Mouse (Mus musculus) embryonic facial prominence, embryonic 12.5 days (tissue): ENCODE measurements at regions not wholly inside any gene's neighbourhood (a gene's known extent, or its start where the extent isn't known, plus 50 kb on each side); places are given as distances from the start of the nearest gene placed in this dataset.

ENCODE experiments used
- ATAC-seq: fragments of 200-750 bp; cut with Nextera tagmentation; 2 replicates; pipeline ENCODE4 v1.8.0; 2017; ENCODE audit not compliant: insufficient number of reproducible peaks, insufficient read depth, low FRiP score, low TSS enrichment
- H3K27ac ChIP-seq: fragments of 300-500 bp; sonication (generic); 2 replicates; pipeline ENCODE4 v1.5.1; 2016; ENCODE audit warnings: mild to moderate bottlenecking
- H3K27me3 ChIP-seq: fragments of 300-500 bp; sonication (generic); 2 replicates; pipeline ENCODE4 v1.6.1; 2016; ENCODE audit warnings: mild to moderate bottlenecking, moderate library complexity
- H3K36me3 ChIP-seq: fragments of 300-500 bp; sonication (generic); 2 replicates; pipeline ENCODE4 v1.6.1; 2016; ENCODE audit warnings: mild to moderate bottlenecking
- H3K4me1 ChIP-seq: fragments of 300-500 bp; sonication (generic); 2 replicates; pipeline ENCODE4 v1.6.1; 2016
- H3K4me2 ChIP-seq: fragments of 300-500 bp; sonication (generic); replicated peaks from 2 replicates; pipeline ENCODE4 v1.6.1; 2016; ENCODE audit warnings: mild to moderate bottlenecking, moderate library complexity
- H3K4me3 ChIP-seq: fragments of 300-500 bp; sonication (generic); 2 replicates; pipeline ENCODE4 v1.5.1; 2016; ENCODE audit warnings: mild to moderate bottlenecking
- H3K9ac ChIP-seq: fragments of 300-500 bp; sonication (generic); 2 replicates; pipeline ENCODE4 v1.6.1; 2016; ENCODE audit warnings: mild to moderate bottlenecking, moderate library complexity
- H3K9me3 ChIP-seq: fragments of 300-500 bp; sonication (generic); 2 replicates; pipeline ENCODE4 v1.6.1; 2016; ENCODE audit warnings: mild to moderate bottlenecking, moderate library complexity
- WGBS: fragments of 180-500 bp; shearing (Covaris S2); methylation state at CpG from one replicate; pipeline ENCODE4 v1.1.7; 2016; 5-methylcytosine and 5-hydroxymethylcytosine counted together

DNA sequence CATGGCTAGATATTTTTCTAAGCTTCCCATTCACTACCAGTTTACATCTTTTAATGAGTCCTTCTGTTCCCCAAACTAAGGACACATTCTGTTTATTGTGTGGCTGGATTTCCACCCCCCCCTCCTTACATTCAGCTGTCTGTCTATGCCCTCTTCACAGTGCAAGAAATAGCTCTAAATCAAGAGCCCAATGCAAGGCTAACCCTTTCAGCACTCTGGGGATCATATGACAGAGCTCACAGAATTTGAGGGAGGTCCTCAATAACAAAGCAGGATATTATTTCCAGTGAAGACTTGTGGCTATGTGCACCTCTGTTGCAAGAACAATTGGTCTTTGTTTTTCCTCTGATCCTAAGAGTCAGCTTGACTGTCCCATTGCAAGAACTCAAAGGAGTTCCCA lies 874.1 kb upstream of the Gje1 start:
- Histone ChIP-seq H3K4me2 (no peak overlapping the region), H3K9me3 (no peaks in the 10 kb centered on the region), H3K27me3 (no peaks in the 10 kb centered on the region), H3K27ac (no peak overlapping the region), H3K9ac (no peak overlapping the region), H3K4me1 (no peaks in the 10 kb centered on the region), H3K4me3 (no peak overlapping the region), H3K36me3 (no peaks in the 10 kb centered on the region)
- ATAC-seq = peak; percentile 67

DNA sequence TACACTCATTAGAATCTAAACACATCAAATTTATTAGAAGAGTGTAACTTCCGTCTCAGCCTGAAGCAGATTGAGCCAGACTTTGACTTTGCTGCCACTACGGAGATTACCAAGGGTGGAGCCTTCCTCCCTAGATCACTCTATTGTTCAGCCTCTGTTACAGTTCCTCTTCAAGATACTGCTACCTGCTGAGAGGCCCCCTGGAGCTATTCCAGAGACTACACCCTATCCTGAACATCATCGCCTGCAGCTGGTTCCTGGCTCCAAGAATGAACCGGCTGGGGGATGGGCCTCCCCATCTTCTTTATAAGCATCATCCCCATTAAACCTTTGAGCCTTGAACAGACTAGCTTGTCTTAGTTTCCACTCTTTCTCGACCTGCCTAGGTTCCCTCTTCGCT lies 868.1 kb upstream of the Gje1 start:
- no peak for ATAC-seq
- 70% methylated on average over 6 of the region's 6 CpGs for WGBS

DNA sequence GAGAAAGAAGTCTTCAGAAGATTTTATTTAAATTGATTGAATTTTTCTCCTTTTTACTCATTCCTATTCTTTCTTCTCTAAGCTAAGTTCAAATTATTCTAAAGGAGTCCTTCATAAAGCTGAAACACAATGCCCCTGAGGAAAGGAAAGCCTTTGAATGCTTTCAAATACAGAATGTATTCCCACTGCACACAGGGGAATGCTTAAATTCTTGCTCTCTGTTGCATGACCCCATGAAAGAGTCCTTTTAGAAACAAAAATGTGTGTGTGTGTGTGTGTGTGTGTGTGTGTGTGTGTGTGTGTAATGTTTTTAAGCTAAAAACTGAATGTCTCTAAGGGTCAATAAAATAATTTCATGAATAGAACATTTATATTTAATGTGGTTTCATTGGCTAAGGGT lies 846.1 kb upstream of the Gje1 start:
- Histone ChIP-seq H3K9ac (no peak overlapping the region), H3K4me1 (no peaks in the 10 kb centered on the region), H3K4me2 (no peak overlapping the region), H3K36me3 (no peaks in the 10 kb centered on the region), H3K27me3 (no peaks in the 10 kb centered on the region), H3K9me3 (no peaks in the 10 kb centered on the region), H3K4me3 (no peak overlapping the region), H3K27ac (no peak overlapping the region)
- no peak for ATAC-seq

More for the DNA sequence above, 868.1 kb upstream of the Gje1 start:
- Histone ChIP-seq H3K27ac (no peak overlapping the region), H3K9me3 (no peaks in the 10 kb centered on the region), H3K36me3 (no peaks in the 10 kb centered on the region), H3K4me2 (no peak overlapping the region), H3K4me3 (no peak overlapping the region), H3K27me3 (no peaks in the 10 kb centered on the region), H3K4me1 (no peaks in the 10 kb centered on the region), H3K9ac (no peak overlapping the region)

DNA sequence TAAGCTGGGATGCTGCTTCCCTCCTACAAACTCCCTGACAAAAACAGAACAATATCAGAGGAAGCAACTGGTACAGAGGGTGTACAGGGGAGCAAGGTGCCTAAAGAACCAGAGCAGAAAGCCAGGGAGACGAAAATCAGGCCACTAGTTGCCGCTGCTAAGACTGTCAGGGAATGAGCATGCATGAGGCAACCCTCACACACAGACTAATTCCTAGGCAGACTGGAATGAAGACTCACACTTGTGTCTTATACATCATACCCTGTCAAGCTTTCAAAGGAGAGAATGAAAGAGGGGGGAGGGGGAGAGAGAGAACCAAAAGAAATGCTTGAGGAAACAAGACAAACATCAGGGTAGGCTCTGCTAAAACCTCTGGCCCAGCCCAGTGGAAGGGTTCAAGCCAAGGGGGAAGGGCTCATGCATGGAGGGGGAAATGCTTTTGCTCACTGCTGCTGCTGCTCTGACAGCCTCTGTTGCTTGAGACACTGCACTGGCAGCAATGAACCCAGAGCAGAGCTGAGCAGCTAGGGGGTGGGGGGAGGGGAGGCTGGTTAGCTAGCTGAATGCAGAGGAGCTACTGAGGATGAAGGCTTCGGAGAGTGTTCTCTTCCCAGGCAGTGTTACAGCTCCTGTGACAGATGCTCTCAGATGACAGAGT lies 835.5 kb upstream of the Gje1 start:
- Histone ChIP-seq H3K4me3 (no peak overlapping the region), H3K27me3 (no peaks in the 10 kb centered on the region), H3K9ac (no peak overlapping the region), H3K36me3 (no peaks in the 10 kb centered on the region), H3K9me3 (no peaks in the 10 kb centered on the region), H3K4me1 (0 out of 2 replicates have a peak, but pooled peaks cover 5% of the 10 kb centered on the region), H3K27ac (no peak overlapping the region), H3K4me2 (no peak overlapping the region)
- no peak for ATAC-seq
- 42% methylated on average over 3 of the region's 3 CpGs for WGBS

DNA sequence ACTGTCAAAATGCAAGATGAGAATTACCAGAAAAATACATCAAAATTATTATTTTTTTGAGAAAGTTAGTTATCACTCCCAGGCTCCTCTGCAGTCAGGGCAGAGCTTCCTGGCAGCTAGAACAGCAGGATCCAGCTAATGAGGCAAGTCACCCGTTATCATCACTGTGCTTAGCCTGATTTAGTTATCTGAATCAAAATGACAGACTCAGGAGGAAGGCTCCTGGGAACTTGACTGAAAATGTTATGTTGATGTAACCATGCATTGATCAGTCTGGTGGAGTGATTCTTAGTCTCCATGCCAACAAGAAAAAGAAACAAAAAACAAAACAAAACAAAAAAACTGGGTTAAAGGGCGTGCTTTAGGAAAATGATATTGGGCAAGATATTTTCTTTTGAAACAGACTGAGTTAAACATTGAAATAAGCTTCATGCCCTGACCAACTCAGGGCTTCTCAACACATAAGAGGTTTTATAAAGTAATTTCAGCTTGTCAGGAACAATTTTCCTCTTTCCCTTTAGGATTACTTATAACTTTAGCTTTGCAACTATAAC lies 823.9 kb upstream of the Gje1 start:
- ATAC-seq = no peak
- Histone ChIP-seq H3K9ac (no peak overlapping the region), H3K27me3 (no peaks in the 10 kb centered on the region)

DNA sequence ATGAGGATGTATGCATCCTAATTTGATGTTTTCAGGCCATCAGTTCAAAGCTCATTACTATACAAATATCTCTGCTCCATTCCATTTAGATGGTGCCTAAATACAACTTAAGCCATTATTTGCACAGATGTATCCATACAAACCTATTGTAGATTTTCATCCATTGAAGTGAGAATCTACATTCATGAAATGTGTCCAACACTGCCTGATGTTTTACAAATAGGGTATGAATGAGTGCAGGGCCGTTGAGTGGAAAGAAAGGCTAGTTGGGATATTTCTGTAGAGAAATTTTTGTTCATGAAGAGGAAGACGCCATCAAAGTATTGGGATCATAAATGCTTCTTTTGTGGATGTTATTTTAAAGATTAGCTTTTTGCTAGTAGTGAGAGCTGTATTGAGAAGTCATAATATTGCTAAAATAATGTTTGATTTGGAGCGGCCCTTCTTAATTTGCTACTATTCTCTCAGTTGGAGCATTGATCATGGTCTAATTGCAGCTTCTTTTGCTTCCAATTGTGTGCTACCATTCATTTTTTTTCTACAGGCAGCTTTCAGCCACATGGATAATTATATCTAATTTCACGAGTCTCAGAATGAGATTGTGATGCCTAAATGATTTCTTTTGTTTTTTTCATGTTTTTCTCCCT lies 822.9 kb upstream of the Gje1 start:
- Histone ChIP-seq H3K27ac (no peak overlapping the region), H3K4me3 (no peak overlapping the region), H3K36me3 (no peaks in the 10 kb centered on the region), H3K4me2 (no peak overlapping the region), H3K9me3 (no peaks in the 10 kb centered on the region), H3K27me3 (no peaks in the 10 kb centered on the region), H3K9ac (no peak overlapping the region), H3K4me1 (no peaks in the 10 kb centered on the region)
- no peak for ATAC-seq
- WGBS = 78% methylated on average over 4 of the region's 4 CpGs

More for the DNA sequence above, 823.9 kb upstream of the Gje1 start:
- Histone ChIP-seq H3K4me3 (no peak overlapping the region), H3K4me2 (no peak overlapping the region), H3K36me3 (no peaks in the 10 kb centered on the region), H3K4me1 (no peaks in the 10 kb centered on the region), H3K9me3 (no peaks in the 10 kb centered on the region), H3K27ac (no peak overlapping the region)
- WGBS = 42% methylated on average over 2 of the region's 2 CpGs

DNA sequence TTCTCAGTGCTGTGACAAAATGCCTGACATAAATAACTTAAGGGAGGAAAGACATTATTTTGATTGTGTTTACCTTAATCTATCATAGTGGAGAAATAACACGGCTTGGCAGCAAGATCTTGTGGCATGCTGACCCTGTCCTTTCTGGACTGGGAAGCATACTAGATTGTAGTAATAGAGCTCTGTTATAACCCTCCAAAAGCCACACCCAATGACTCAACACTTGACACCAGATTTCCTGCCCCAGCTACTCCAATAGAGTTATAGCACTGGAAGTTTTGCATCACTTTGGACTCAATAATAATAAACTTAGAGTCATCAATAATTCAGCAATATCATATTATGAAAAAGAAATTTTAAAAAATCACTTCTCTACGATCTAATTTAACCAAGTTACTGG lies 818.0 kb upstream of the Gje1 start:
- no peak overlapping the region for H3K4me3 ChIP-seq
- H3K4me2 ChIP-seq = no peak overlapping the region
- H3K9me3 ChIP-seq = no peaks in the 10 kb centered on the region
- H3K36me3 ChIP-seq = no peaks in the 10 kb centered on the region
- no peak overlapping the region for H3K27ac ChIP-seq
- no peaks in the 10 kb centered on the region for H3K27me3 ChIP-seq
- no peak overlapping the region for H3K9ac ChIP-seq
- no peak for ATAC-seq
- 80% methylated on average over 2 of the region's 2 CpGs for WGBS
- no peaks in the 10 kb centered on the region for H3K4me1 ChIP-seq

DNA sequence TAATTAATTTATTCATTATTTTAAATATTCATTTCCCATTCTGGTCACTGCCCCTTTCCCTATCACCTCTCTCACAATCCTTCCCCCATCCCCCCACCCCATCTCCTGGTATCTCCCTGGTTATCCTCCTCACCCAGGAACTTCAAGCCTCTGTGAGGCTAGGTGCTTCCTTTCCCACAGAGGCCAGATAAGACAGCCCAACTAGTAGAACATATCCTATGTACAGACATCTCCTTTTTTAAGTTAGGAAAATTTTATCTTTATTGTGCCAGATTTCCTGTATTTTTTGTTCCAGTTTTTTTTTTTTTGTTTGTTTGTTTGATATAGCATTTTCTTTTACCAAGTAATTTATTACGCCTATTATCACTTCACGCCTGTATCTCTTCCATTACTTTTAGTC lies 769.4 kb upstream of the Gje1 start:
- WGBS = 92% methylated on average over 2 of the region's 2 CpGs
- no peak for ATAC-seq

DNA sequence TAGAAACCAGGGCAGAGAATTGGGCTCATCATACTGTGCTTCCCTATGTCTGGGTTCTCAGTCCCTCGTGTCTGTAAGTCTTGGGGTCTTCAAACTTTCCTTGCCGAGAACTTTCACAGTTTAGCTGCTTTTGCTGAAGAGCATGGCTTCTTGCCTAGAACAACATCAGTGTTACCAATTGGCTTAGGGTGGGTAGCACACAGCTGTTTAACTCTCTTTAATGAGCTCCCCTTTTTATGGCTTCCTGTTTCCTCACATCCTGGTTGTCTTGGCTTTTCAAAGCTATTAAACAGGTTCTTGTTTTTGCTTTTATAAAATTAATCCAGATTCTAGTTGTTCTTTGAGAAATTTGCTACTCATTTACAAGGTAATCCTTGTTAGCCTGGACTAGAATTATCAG lies 725.3 kb upstream of the Gje1 start:
- no peak overlapping the region for H3K27ac ChIP-seq
- no peak for ATAC-seq
- 87% methylated on average over 2 of the region's 2 CpGs for WGBS
- no peak overlapping the region for H3K4me3 ChIP-seq
- H3K36me3 ChIP-seq = no peaks in the 10 kb centered on the region
- no peaks in the 10 kb centered on the region for H3K9me3 ChIP-seq
- H3K4me2 ChIP-seq = no peak overlapping the region
- H3K4me1 ChIP-seq = no peaks in the 10 kb centered on the region
- no peak overlapping the region for H3K9ac ChIP-seq
- no peaks in the 10 kb centered on the region for H3K27me3 ChIP-seq

More for the DNA sequence above, 769.4 kb upstream of the Gje1 start:
- no peak overlapping the region for H3K4me2 ChIP-seq
- no peaks in the 10 kb centered on the region for H3K27me3 ChIP-seq
- H3K27ac ChIP-seq = no peak overlapping the region
- H3K9me3 ChIP-seq = no peaks in the 10 kb centered on the region
- no peaks in the 10 kb centered on the region for H3K4me1 ChIP-seq
- H3K4me3 ChIP-seq = no peak overlapping the region
- H3K9ac ChIP-seq = no peak overlapping the region
- no peaks in the 10 kb centered on the region for H3K36me3 ChIP-seq

DNA sequence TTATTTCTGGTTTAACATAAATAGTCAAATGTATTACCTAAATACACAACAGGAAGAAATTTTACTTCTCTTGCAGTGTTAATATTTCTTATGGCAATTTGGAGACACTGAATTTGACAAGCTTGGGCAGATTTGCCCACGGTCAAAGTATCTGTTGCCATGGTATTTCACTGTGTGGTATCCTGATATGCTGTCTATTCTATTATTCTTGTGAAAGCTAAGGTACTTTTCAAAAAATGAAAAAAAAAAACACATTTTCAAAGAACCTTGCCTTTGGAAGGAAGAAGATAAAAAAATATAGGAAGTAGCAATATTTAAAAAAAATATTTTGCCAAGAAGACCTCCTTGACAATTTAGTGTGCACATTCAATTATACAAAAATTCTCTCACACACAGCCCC lies 723.2 kb upstream of the Gje1 start:
- Histone ChIP-seq H3K4me1 (no peaks in the 10 kb centered on the region), H3K4me2 (no peak overlapping the region), H3K9ac (no peak overlapping the region), H3K36me3 (no peaks in the 10 kb centered on the region), H3K27ac (no peak overlapping the region), H3K4me3 (no peak overlapping the region), H3K9me3 (no peaks in the 10 kb centered on the region), H3K27me3 (no peaks in the 10 kb centered on the region)
- ATAC-seq = no peak
- 77% methylated on average over 1 of the region's 1 CpGs for WGBS

DNA sequence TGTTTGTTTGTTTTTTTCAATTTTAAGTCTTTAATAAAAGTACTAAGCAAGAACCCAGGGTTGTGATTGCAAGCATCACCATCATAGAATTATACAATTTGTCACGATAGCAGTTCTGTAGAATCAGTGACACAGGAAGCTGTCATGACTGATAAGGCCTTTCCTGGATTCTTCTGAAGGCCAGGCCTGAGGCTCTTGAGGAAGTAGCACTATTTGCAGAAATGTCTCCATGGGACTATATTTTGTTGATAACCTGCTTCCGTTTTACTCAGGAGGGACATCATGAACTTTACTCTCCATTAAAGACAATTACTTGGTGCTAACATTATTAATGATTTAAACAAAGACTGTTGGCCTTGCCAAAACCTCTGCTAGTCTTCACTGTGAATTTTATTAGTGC lies 708.7 kb upstream of the Gje1 start:
- no peaks in the 10 kb centered on the region for H3K9me3 ChIP-seq
- WGBS = 78% methylated on average over 2 of the region's 2 CpGs
- no peaks in the 10 kb centered on the region for H3K4me1 ChIP-seq
- no peak overlapping the region for H3K4me2 ChIP-seq
- H3K9ac ChIP-seq = no peak overlapping the region
- H3K27me3 ChIP-seq = no peaks in the 10 kb centered on the region
- H3K4me3 ChIP-seq = no peak overlapping the region
- no peak overlapping the region for H3K27ac ChIP-seq
- ATAC-seq = no peak
- H3K36me3 ChIP-seq = no peaks in the 10 kb centered on the region

DNA sequence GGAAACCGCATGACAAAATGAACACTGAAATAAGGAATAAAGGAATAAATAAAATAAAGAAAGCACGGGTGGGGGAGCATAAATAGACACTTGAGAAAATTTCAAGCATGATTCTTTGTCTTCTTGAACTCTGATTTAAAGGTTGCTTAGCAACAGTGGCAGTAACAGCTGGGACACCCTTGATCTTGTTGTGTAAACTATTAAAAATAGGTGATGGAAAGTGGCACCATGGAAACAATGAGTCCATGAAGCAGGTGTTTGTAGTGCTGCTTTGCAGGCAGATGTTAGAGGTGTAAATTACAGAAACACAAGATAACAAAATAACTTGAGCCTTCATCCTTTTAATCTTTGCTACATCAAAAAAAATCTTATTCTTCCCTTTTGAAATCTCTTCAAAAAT lies 688.2 kb upstream of the Gje1 start:
- Histone ChIP-seq H3K27me3 (no peaks in the 10 kb centered on the region), H3K36me3 (no peaks in the 10 kb centered on the region), H3K4me2 (no peak overlapping the region), H3K9ac (no peak overlapping the region), H3K4me1 (no peaks in the 10 kb centered on the region), H3K9me3 (no peaks in the 10 kb centered on the region), H3K27ac (no peak overlapping the region), H3K4me3 (no peak overlapping the region)
- ATAC-seq = no peak
- WGBS = 54% methylated on average over 2 of the region's 2 CpGs
